Mouse (Mus musculus): ENCODE results near the gene Ino80d.

DNA sequence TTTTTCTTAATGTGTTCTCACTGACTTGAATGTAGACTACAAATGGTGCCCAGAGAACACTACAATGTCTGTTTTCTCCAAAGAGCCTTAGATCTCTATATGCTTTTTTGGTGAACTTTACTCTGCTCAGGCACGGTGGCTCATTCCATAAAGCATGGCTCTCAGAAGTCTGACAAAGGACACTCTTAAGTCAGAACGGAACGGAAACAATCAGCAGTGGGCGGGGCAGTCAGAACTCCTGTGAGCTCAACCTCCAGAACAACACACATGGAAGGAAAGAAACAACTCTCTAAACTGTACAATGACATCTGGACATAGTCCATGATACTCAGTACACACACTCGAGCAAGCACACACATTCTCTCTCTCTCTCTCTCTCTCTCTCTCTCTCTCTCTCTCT, 34.2 kb downstream of the Ino80d start:
- TF ChIP-seq EP300 (IDR thresholded peaks at IDR 0.05; ENCODE audit: low read depth), result no peak
- TF ChIP-seq CTCF (IDR thresholded peaks at IDR 0.05; ENCODE audit: low read depth), result no peak

All from liver, postnatal 0 days (tissue).